Mouse (Mus musculus): ENCODE measurements around the gene Gm10972. TPM values are rescaled to one million over a fixed set of nuclear protein-coding genes. Genes with fewer than 3 reads are reported as not detected.
"Not testable (repeated sequence)": the region's sequence is repeated elsewhere in the genome, so short reads cannot be mapped to it uniquely, and the experiment has no call there.

Gm10972 gene
- polyA plus RNA-seq, 1 experiment from 2014 or later, result not detected

DNA sequence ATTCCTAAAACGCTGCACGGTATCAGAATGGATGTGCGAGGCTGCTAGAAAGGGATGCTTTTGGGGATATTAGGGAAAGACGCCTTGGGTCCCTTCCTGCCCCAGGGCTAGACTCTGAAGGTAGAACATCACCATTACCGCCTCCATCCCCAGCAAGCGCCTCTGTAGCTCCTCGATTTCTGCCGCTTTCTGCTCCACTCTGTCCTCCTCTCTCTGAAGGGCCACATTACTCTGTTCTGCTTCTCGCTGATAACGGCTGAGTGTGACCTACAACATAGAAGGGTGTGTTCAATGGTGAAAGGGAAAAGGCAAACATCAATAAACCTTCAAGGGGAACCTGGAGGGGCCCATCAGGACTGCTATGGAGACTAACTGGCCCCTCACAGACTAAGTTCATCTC lies 20.4 kb upstream of the Gm10972 start:
- Histone ChIP-seq H3K4me3 (replicated peaks) (no peak overlapping the region), H3K27me3 (no peaks in the 10 kb centered on the region), H3K9ac (replicated peaks) (no peak overlapping the region), H3K36me3 (no peaks in the 10 kb centered on the region), H3K4me1 (replicated peaks) (no peaks in the 10 kb centered on the region), H3K9me3 (no peaks in the 10 kb centered on the region), H3K27ac (no peak overlapping the region), H3K4me2 (replicated peaks) (no peak overlapping the region)
- WGBS, result 93% methylated on average over 10 of the region's 10 CpGs
- ATAC-seq, result no peak

DNA sequence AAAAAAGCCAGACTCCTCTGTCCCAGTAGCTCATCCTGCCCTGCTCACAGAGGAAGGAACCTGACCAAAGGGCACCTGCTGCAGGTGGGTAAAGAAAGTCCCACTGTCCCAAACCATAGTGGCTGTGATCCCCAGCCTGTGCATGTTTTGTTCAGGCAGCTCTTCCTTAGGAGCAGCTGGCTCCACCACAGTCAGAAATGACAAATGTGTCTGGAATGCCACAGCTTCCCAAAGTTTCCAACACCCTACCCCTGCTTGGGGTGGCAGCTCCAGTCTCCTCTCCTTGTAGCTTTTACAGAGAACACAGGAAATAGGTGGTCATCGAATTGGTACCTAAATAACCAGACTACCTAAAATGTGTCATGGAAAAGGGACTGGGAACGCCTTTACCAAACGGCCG lies 18.6 kb upstream of the Gm10972 start:
- Histone ChIP-seq H3K4me1 (replicated peaks) (no peaks in the 10 kb centered on the region), H3K9ac (replicated peaks) (no peak overlapping the region), H3K27me3 (no peaks in the 10 kb centered on the region), H3K4me2 (replicated peaks) (no peak overlapping the region), H3K36me3 (no peaks in the 10 kb centered on the region), H3K4me3 (replicated peaks) (no peak overlapping the region), H3K27ac (no peak overlapping the region), H3K9me3 (no peaks in the 10 kb centered on the region)
- ATAC-seq, result no peak
- 93% methylated on average over 4 of the region's 4 CpGs for WGBS

DNA sequence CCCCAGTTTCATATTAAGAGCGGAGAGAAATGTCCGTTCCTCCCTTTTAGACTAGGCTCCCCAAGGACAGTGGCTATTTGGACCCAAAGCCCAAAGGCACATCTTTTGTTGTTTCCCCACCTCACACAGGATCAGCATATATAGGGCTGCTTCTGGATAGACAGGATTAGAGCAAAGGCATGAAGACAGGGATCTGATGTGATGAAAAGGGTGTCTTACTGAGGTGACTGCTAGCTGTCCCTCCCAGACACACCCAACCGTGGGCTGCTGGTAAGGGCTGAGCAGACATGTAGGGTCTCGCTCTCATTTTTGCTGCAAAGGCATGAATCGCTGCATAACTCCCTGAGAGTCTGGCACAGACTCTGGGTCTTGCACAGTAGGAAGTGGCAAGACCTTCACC lies 14.2 kb upstream of the Gm10972 start:
- Histone ChIP-seq H3K27ac (no peak overlapping the region), H3K9me3 (no peaks in the 10 kb centered on the region), H3K4me1 (replicated peaks) (no peaks in the 10 kb centered on the region), H3K4me2 (replicated peaks) (no peak overlapping the region), H3K36me3 (no peaks in the 10 kb centered on the region), H3K4me3 (replicated peaks) (no peak overlapping the region), H3K27me3 (no peaks in the 10 kb centered on the region), H3K9ac (replicated peaks) (no peak overlapping the region)
- 90% methylated on average over 5 of the region's 5 CpGs for WGBS
- ATAC-seq, result no peak

DNA sequence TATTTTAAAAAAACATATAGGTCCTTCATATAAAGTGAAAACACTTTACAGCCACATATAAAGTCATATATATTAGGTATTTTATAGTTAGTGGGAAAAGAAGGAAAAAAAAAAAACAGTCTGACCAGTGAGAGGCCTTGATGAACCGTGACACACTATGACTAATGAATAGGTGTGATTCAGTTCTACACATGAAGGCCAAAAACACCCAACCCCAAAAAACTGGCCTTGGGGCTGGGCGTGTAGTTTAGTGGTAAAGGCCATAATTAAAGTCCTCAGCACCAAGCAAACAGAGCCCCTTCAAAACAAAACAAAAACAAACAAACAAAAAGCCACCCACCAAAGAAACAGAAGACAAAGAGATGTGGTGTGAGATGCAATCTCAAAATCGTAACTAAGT lies 13.0 kb upstream of the Gm10972 start:
- H3K27ac ChIP-seq, result no peak overlapping the region
- H3K4me1 ChIP-seq (replicated peaks), result no peaks in the 10 kb centered on the region
- no peaks in the 10 kb centered on the region for H3K27me3 ChIP-seq
- no peaks in the 10 kb centered on the region for H3K9me3 ChIP-seq
- no peaks in the 10 kb centered on the region for H3K36me3 ChIP-seq
- WGBS, result 80% methylated on average over 3 of the region's 3 CpGs
- ATAC-seq, result no peak
- no peak overlapping the region for H3K4me3 ChIP-seq (replicated peaks)
- no peak overlapping the region for H3K9ac ChIP-seq (replicated peaks)
- no peak overlapping the region for H3K4me2 ChIP-seq (replicated peaks)

DNA sequence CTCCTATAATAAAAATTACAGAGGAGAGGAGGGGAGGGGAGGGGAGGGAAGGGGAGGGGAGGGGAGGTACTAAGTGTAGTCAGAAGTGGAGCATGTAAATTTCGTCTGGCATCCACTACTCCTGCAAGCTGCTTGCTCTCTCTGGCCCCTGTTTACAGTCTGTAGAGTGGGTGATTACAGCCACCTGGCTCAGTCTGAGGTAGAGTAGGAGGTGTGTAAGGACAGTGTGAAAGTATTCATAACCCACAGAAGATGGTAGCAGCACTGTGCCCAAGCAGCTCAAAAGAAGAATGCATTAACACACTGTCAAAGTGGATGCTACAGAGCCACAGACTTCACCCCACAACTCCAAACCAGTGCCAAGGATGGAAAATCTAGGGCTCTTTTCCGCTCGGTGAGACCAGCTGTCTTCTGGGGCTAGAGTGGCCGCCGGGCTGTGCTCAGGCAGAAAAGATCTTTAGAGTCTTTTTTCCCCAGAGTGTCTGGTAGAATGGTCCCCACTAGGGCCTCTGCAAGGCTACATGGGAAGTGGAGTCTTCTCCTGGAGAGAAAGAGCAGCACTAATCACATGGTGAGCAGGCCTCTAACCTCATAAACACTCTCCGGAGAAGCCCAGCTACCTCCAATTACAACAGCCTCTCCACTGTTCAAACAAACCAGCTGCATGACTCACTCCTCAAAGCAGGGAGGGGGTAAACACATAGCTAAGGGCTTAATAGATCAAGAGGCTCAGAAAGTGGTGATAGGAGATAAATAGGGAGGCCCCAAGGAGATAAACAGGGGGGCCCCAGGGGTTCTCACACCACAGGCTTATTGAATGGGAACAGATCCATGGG lies 6.1 kb downstream of the Gm10972 start:
- no peaks in the 10 kb centered on the region for H3K36me3 ChIP-seq
- no peak overlapping the region for H3K4me3 ChIP-seq (replicated peaks)
- H3K4me1 ChIP-seq (replicated peaks), result peaks cover 7% of the 10 kb centered on the region
- no peak overlapping the region for H3K9ac ChIP-seq (replicated peaks)
- no peaks in the 10 kb centered on the region for H3K9me3 ChIP-seq
- WGBS, result 26% methylated on average over 6 of the region's 6 CpGs
- H3K27me3 ChIP-seq, result no peaks in the 10 kb centered on the region
- 0 out of 2 replicates have a peak overlapping the region, but pooled peaks have one; percentile 4 for H3K27ac ChIP-seq
- no peak overlapping the region for H3K4me2 ChIP-seq (replicated peaks)
- ATAC-seq, result peak; percentile 62; the same call in 1 of the 2 replicates

DNA sequence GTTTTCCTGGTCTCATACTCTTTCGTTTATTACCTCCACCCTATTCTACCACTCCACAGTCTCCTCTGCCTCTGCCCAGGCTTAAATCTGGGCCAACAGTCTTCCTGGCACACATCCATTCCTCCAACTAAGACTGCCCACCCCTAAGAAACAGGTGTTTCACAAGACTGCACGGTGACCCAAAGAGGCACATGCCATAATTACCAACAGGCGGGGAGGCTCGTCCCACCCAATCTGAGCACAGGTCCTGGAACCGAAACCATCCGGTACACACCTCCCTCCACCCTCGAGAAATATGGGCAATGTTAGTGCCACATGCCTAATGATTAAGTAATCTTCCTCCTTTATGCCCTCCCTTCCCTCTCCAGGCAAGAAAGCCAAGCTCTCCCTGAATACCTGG lies 7.5 kb downstream of the Gm10972 start:
- no peak for ATAC-seq
- WGBS, result 86% methylated on average over 7 of the region's 7 CpGs

DNA sequence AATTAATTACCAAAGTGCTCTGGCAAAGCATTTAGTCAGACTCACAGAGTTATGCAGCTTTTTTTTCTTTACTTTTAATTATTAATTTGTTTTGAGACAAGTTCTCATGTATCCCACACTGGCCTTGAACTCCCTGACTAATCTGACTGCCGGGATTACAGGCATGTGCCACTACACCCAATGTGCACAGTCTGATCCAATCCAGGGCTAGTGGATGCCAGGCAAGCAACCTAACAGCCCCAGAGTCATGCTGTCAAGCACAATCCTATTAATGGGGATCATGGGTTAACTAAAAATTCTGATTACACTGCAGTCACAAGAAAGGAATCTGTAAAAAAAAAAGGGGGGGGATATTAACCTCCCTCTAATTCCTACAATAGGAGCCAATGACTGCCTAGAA lies 11.1 kb downstream of the Gm10972 start:
- not testable (repeated sequence) for H3K9ac ChIP-seq (replicated peaks); H3K9me3 ChIP-seq; ATAC-seq; H3K36me3 ChIP-seq; H3K4me2 ChIP-seq (replicated peaks); H3K27ac ChIP-seq; H3K4me3 ChIP-seq (replicated peaks)
- 64% methylated on average over 1 of the region's 1 CpGs for WGBS
- peaks cover 15% of the 10 kb centered on the region; the same call in 1 of the 2 replicates for H3K27me3 ChIP-seq
- peaks cover 11% of the 10 kb centered on the region for H3K4me1 ChIP-seq (replicated peaks)

More for the DNA sequence above, 7.5 kb downstream of the Gm10972 start:
- Histone ChIP-seq H3K4me3 (replicated peaks) (no peak overlapping the region), H3K36me3 (no peaks in the 10 kb centered on the region), H3K4me1 (replicated peaks) (peaks cover 7% of the 10 kb centered on the region), H3K27ac (no peak overlapping the region), H3K27me3 (no peaks in the 10 kb centered on the region), H3K9me3 (no peaks in the 10 kb centered on the region), H3K9ac (replicated peaks) (no peak overlapping the region), H3K4me2 (replicated peaks) (no peak overlapping the region)

DNA sequence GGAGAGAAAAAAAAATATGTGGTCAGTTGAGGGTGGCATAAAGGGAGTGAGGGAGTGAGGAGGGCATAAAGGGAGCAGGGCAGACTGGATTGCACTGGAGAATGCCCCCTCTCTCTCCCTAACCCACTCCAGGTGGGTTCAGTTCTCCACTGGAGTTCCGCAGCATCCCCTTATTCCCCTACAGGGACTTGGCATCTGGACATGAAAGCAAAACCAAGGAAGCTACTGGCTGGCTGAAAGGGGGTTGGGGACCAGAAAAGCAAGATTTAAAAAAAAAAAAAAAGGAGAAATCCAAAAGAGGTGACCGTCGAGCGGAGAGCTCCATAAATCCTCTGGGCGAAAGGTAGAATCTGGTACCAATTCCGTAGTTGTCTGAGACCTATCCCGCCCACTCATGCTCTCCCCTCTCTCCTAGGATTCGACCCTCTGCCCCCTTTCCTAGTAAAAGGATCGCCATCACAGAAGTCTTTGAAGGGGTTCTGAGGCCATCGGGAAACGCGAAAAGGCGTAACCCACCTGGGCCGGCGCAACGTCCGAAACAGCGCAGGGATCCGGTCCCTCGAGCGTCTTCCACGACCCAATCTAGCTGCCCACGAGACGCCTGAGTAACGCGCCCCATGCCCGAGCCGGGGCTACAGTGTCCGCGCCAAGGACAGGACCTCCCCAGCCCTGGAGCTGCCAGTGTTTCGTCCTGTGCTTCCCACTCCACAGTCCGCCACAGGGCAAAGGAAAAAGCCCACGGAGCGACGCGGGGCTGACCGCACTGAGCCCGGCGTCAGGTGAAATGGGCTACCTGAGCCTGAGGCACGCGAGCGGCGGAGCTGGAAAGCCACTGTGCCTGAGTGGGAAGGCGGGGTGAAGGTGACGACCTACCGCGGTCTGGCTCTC lies 15.2 kb downstream of the Gm10972 start:
- not testable (repeated sequence) for H3K36me3 ChIP-seq; H3K27ac ChIP-seq; H3K9me3 ChIP-seq; H3K4me1 ChIP-seq (replicated peaks)
- peaks cover 23% of the 10 kb centered on the region; the same call in 1 of the 2 replicates for H3K27me3 ChIP-seq
- 0 out of 2 replicates have a peak overlapping the region, but pooled peaks have one; percentile 46 for H3K9ac ChIP-seq (replicated peaks)
- H3K4me3 ChIP-seq (replicated peaks), result peak overlapping the region; percentile 39
- 3% methylated on average over 26 of the region's 47 CpGs for WGBS
- H3K4me2 ChIP-seq (replicated peaks), result peak overlapping the region; percentile 57
- ATAC-seq, result peak; percentile 81

DNA sequence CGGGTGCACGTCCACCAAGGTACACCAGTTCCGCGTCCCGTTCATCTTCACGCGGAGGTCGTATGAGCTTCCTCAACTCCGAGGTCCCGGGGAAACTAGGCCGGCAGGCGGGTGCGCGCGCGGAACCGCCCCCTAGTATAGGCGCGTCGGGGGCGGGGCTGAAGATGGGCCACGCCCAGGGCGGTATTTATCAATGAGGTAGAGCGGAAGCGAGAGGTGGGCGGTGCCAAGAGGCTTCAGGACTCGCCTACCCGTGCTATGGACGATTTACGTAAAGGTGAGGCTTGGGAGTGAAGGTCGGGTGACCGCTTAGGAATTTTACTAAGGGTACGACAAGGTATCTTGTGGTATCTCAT lies 15.8 kb downstream of the Gm10972 start, which contains the start of gene Tuft1:
Gene Tuft1 (minus strand): TSS at position 133 of the 356 bp plus-strand sequence.
- peak within 1 kb of the TSS; percentile 39 for H3K4me3 ChIP-seq (replicated peaks)
- not testable (repeated sequence) for H3K9me3 ChIP-seq; H3K4me1 ChIP-seq (replicated peaks); H3K27ac ChIP-seq; H3K36me3 ChIP-seq
- H3K4me2 ChIP-seq (replicated peaks), result peak within 1 kb of the TSS; percentile 57
- WGBS, result 0% methylated on average over 23 of the region's 33 CpGs
- peak; percentile 90 for ATAC-seq
- peaks cover 23% of the 10 kb centered on the region; the same call in 1 of the 2 replicates for H3K27me3 ChIP-seq
- 0 out of 2 replicates have a peak within 1 kb of the TSS, but pooled peaks have one; percentile 46 for H3K9ac ChIP-seq (replicated peaks)

DNA sequence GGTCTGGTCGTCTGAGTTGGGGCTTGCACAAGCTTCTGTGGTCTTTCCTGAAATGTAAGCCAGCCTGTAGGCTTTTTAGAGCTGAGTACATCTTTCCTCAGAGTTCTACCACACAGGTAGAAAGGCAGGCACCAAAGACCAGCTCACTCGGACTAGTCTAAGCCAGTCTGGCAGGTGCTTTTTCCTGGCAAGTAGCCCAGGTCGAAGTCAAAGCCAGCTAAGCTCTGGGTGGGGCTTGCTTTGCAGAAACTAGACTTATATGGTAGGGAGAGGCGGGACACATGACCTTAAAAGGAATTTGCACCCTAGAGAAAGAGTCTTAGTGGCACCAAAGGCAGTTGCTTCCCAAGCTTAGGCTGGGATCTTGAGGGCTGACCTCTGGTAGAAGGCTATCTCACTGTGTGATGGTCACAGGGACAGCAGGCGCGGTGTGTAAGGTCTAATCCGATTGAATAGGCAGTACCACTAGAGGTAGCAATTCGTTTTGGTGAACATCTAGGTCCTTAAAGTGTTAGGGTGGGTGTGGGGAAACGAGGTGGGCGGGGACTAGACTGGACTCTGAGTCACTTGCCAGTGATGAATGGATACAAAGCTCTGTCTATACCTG lies 16.3 kb downstream of the Gm10972 start:
- H3K9ac ChIP-seq (replicated peaks); H3K36me3 ChIP-seq; H3K27ac ChIP-seq; H3K9me3 ChIP-seq; H3K4me1 ChIP-seq (replicated peaks): not testable (repeated sequence)
- 27% methylated on average over 8 of the region's 10 CpGs for WGBS
- H3K4me2 ChIP-seq (replicated peaks), result peak overlapping the region; percentile 32
- peak; percentile 75 for ATAC-seq
- H3K27me3 ChIP-seq, result peaks cover 23% of the 10 kb centered on the region; the same call in 1 of the 2 replicates
- H3K4me3 ChIP-seq (replicated peaks), result peak overlapping the region; percentile 13; the same call in 1 of the 2 replicates

DNA sequence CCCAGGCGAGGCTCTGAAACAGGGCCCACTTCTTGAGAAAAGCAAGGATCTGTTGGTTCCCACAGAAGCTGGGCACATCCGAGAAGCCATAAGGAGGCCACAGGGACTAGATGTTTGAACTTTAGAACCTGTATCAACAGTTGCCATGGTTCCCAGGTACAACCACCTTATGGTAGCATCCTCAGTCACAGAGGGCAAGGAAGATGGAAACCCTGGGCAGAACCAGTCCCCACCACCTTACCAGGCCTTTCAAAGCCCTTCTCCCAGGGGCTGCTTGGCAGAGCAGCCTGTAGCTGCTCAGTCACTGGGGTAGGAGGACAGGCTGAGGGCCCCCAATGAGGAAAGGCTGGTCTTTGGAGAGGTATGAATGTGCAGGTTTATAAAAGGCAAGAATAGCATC lies 17.9 kb downstream of the Gm10972 start:
- H3K36me3 ChIP-seq; H3K27ac ChIP-seq; ATAC-seq; H3K4me2 ChIP-seq (replicated peaks); H3K4me1 ChIP-seq (replicated peaks); H3K9me3 ChIP-seq; H3K4me3 ChIP-seq (replicated peaks); H3K9ac ChIP-seq (replicated peaks): not testable (repeated sequence)
- peaks cover 23% of the 10 kb centered on the region; the same call in 1 of the 2 replicates for H3K27me3 ChIP-seq
- WGBS, result 96% methylated on average over 2 of the region's 2 CpGs
